Mouse (Mus musculus): Measurements from ENCODE around the gene Tet3.

GRCm38 (mm10) chr6:83404571-83404970 is 54.3 kb downstream of the Tet3 start:
- TF ChIP-seq POLR2A (IDR thresholded peaks at IDR 0.05; ENCODE audit: insufficient read depth, low read depth, low read length) = no peak
- TF ChIP-seq CTCF (IDR thresholded peaks at IDR 0.05; ENCODE audit: insufficient read depth, low read depth, low read length) = no peak
